Mouse (Mus musculus): ENCODE measurements at regions not wholly inside any gene's neighbourhood (a gene's known extent, or its start where the extent isn't known, plus 50 kb on each side); places are given as distances from the start of the nearest gene placed in this dataset.

- ChIA-PET CTCF (interaction anchor here in 1 of 4 experiments (1.0 kb wide), 1 partner anchor 98 kb away, joined by 4 read pairs; no protein-coding TSS in a partner anchor), POLR2A (no interaction called here)
Observed at GRCm38 (mm10) chr6:52368734-52369412, 55.6 kb downstream of the Evx1 start.

GRCm38 (mm10) chr6:52370806-52371360 is 57.6 kb downstream of the Evx1 start:
- POLR2A ChIA-PET, result interaction anchor here in 1 of 4 experiments (1.1 kb wide), 1 partner anchor 44 kb away, joined by 3 read pairs; no protein-coding TSS in a partner anchor
- CTCF ChIA-PET, result interaction anchor here in 2 of 4 experiments (0.6 to 0.9 kb wide), 2 partner anchors 25 to 473 kb away, joined by 3 to 9 read pairs; no protein-coding TSS in a partner anchor

- ChIA-PET POLR2A (interaction anchor here in 1 of 4 experiments (0.5 kb wide), 1 partner anchor 207 kb away, joined by 3 read pairs; no protein-coding TSS in a partner anchor), CTCF (no interaction called here)
Observed at GRCm38 (mm10) chr6:52379146-52379545, 65.8 kb downstream of the Evx1 start.

GRCm38 (mm10) chr6:52379588-52379987 is 66.3 kb downstream of the Evx1 start:
- ChIA-PET CTCF (no interaction called here), POLR2A (no interaction called here)

GRCm38 (mm10) chr6:52385044-52385443 is 71.7 kb downstream of the Evx1 start:
- CTCF ChIA-PET, result interaction anchor here in 1 of 4 experiments (0.6 kb wide), 1 partner anchor 19 kb away, joined by 4 read pairs; no protein-coding TSS in a partner anchor
- POLR2A ChIA-PET, result no interaction called here

GRCm38 (mm10) chr6:52401404-52401803 is 88.1 kb downstream of the Evx1 start:
- CTCF ChIA-PET, result no interaction called here

GRCm38 (mm10) chr6:52409991-52410390 is 96.7 kb downstream of the Evx1 start:
- CTCF ChIA-PET, result no interaction called here
- POLR2A ChIA-PET, result no interaction called here

More at GRCm38 (mm10) chr6:52401404-52401803, 88.1 kb downstream of the Evx1 start:
- POLR2A ChIA-PET, result no interaction called here

- POLR2A ChIA-PET, result interaction anchor here in 1 of 4 experiments (0.6 kb wide), 1 partner anchor 257 kb away, joined by 4 read pairs; no protein-coding TSS in a partner anchor
- CTCF ChIA-PET, result no interaction called here
Observed at GRCm38 (mm10) chr6:52410711-52411110, 97.4 kb downstream of the Evx1 start.

GRCm38 (mm10) chr6:52411302-52411701 is 98.0 kb downstream of the Evx1 start:
- ChIA-PET CTCF (no interaction called here), POLR2A (interaction anchor here in 1 of 4 experiments (1.5 kb wide), 1 partner anchor 27 kb away, joined by 5 read pairs; no protein-coding TSS in a partner anchor)

GRCm38 (mm10) chr6:52413639-52414038 is 100.3 kb downstream of the Evx1 start:
- CTCF ChIA-PET, result no interaction called here

GRCm38 (mm10) chr6:52415341-52415946 is 102.1 kb downstream of the Evx1 start:
- ChIA-PET CTCF (interaction anchor here in 1 of 4 experiments (0.6 kb wide), 1 partner anchor 761 kb away, joined by 3 read pairs; no protein-coding TSS in a partner anchor), POLR2A (interaction anchor here (0.6 to 1.0 kb wide), 7 partner anchors 8 to 420 kb away, joined by 3 to 4 read pairs (median 3); no protein-coding TSS in a partner anchor)

More at GRCm38 (mm10) chr6:52413639-52414038, 100.3 kb downstream of the Evx1 start:
- POLR2A ChIA-PET, result no interaction called here

- ChIA-PET POLR2A (interaction anchor here in 2 of 4 experiments (0.8 to 1.1 kb wide), 3 partner anchors 22 to 453 kb away, joined by 3 to 4 read pairs (median 4); no protein-coding TSS in a partner anchor), CTCF (no interaction called here)
Observed at GRCm38 (mm10) chr6:52416491-52416890, 103.2 kb downstream of the Evx1 start.

GRCm38 (mm10) chr6:52417439-52418124 is 104.3 kb downstream of the Evx1 start:
- CTCF ChIA-PET, result no interaction called here

GRCm38 (mm10) chr6:52418451-52419170 is 105.3 kb downstream of the Evx1 start:
- ChIA-PET POLR2A (interaction anchor here in 1 of 4 experiments (0.7 to 1.9 kb wide), 3 partner anchors 9 to 11 kb away, joined by 3 to 5 read pairs (median 3); no protein-coding TSS in a partner anchor), CTCF (no interaction called here)

More at GRCm38 (mm10) chr6:52417439-52418124, 104.3 kb downstream of the Evx1 start:
- POLR2A ChIA-PET, result interaction anchor here in 1 of 4 experiments (1.1 kb wide), 1 partner anchor 21 kb away, joined by 4 read pairs; no protein-coding TSS in a partner anchor

- ChIA-PET POLR2A (interaction anchor here in 2 of 4 experiments (0.6 to 1.2 kb wide), 5 partner anchors 18 to 560 kb away, joined by 3 to 7 read pairs (median 3); no protein-coding TSS in a partner anchor), CTCF (interaction anchor here in 1 of 4 experiments (0.7 kb wide), 1 partner anchor 469 kb away, joined by 8 read pairs; no protein-coding TSS in a partner anchor)
Observed at GRCm38 (mm10) chr6:52420276-52420970, 107.1 kb downstream of the Evx1 start.

GRCm38 (mm10) chr6:52421771-52422170 is 108.5 kb downstream of the Evx1 start:
- POLR2A ChIA-PET, result interaction anchor here in 2 of 4 experiments (0.7 to 1.3 kb wide), 7 partner anchors 10 to 77 kb away, joined by 3 to 6 read pairs (median 3); no protein-coding TSS in a partner anchor

GRCm38 (mm10) chr6:52422686-52423085 is 109.4 kb downstream of the Evx1 start:
- CTCF ChIA-PET, result no interaction called here

More at GRCm38 (mm10) chr6:52421771-52422170, 108.5 kb downstream of the Evx1 start:
- CTCF ChIA-PET, result interaction anchor here in 1 of 4 experiments (0.5 kb wide), 1 partner anchor 31 kb away, joined by 3 read pairs; no protein-coding TSS in a partner anchor

More at GRCm38 (mm10) chr6:52422686-52423085, 109.4 kb downstream of the Evx1 start:
- POLR2A ChIA-PET, result interaction anchor here in 1 of 4 experiments (0.7 kb wide), 1 partner anchor 18 kb away, joined by 3 read pairs; no protein-coding TSS in a partner anchor

Data from embryonic stem cell, embryonic (primary cell).